14 mouse cellular contexts compared by ENCODE assay signal in genomic region chr7:43488646-43489045, GRCm38 (mm10). TPM values are rescaled to one million over a fixed set of nuclear protein-coding genes. Genes with fewer than 3 reads are reported as not detected.
A peak's percentile ranks its signal among the peaks of the same experiment; 100 is the strongest.
DNase-seq lines count a peak whose midpoint lies in the region; ATAC-seq and TF ChIP-seq lines count a peak whose summit lies in the region.
"Had no signal": no experiment of that assay in that cellular context is flagged by ENCODE, and none has a peak within 500 bp of the region (broad histone marks: within the 10 kb centered on the region; RNA-seq: fewer than 3 reads in every experiment).

No protein-coding gene starts in this region.

- H3K36me3 ChIP-seq in forebrain, embryonic 13.5 days (ENCODE audit: poor library complexity, severe bottlenecking): no peaks in the 10 kb centered on the region
- no peaks in the 10 kb centered on the region for H3K36me3 ChIP-seq in limb, embryonic 10.5 days
- H3K36me3 ChIP-seq: heart, embryonic 12.5 days had no signal

- no peak for TF ChIP-seq CTCF in olfactory bulb, adult 2 months (IDR thresholded peaks at IDR 0.05; ENCODE audit: insufficient read depth, low read depth, low read length)

- H3K27me3 ChIP-seq in forebrain, embryonic 13.5 days: no peaks in the 10 kb centered on the region; the same call in 1 of the 2 replicates
- H3K27me3 ChIP-seq in limb, embryonic 10.5 days (ENCODE audit: low read depth, poor library complexity, severe bottlenecking): peaks cover 55% of the 10 kb centered on the region

- peak overlapping the region; percentile 92 for H3K9ac ChIP-seq in forebrain, embryonic 13.5 days
- H3K9ac ChIP-seq: heart, embryonic 12.5 days; liver, postnatal 0 days had no signal

- H3K4me2 ChIP-seq in forebrain, embryonic 13.5 days: peak overlapping the region; percentile 68
- H3K4me2 ChIP-seq: heart, embryonic 12.5 days had no signal

- 53% methylated on average over 5 of the region's 5 CpGs for WGBS in forebrain, embryonic 13.5 days
- WGBS in limb, embryonic 10.5 days: 59% methylated on average over 5 of the region's 5 CpGs
- 14% methylated on average over 5 of the region's 5 CpGs for WGBS in olfactory bulb, adult 2 months

- no peak for TF ChIP-seq POLR2A in olfactory bulb, adult 2 months (IDR thresholded peaks at IDR 0.05; ENCODE audit: insufficient read depth, low read depth, low read length)

- H3K27ac ChIP-seq in forebrain, embryonic 13.5 days: peak overlapping the region; percentile 25; the same call in 1 of the 2 replicates
- no peak overlapping the region for H3K27ac ChIP-seq in limb, embryonic 10.5 days
- H3K27ac ChIP-seq in olfactory bulb, adult 2 months (ENCODE audit: insufficient read depth, low read depth, low read length): peak overlapping the region; percentile 91

- H3K9me3 ChIP-seq in forebrain, embryonic 13.5 days (replicated peaks): no peaks in the 10 kb centered on the region
- no peaks in the 10 kb centered on the region for H3K9me3 ChIP-seq in limb, embryonic 10.5 days (replicated peaks)
- H3K9me3 ChIP-seq: heart, embryonic 12.5 days had no signal

- ATAC-seq in forebrain, embryonic 13.5 days: no peak
- ATAC-seq: CD4-positive, CD25-positive, alpha-beta regulatory T cell, adult 4 months; liver, postnatal 0 days had no signal

- intact Hi-C loops in left cerebral cortex, postnatal 4 days (cut with DNase I): no loop called here

- H3K4me3 ChIP-seq in forebrain, embryonic 13.5 days: peak overlapping the region; percentile 68
- 0 out of 2 replicates have a peak overlapping the region, but pooled peaks have one; percentile 67 for H3K4me3 ChIP-seq in limb, embryonic 10.5 days
- peak overlapping the region; percentile 66 for H3K4me3 ChIP-seq in olfactory bulb, adult 2 months (ENCODE audit: insufficient read depth, low read depth, low read length)
- H3K4me3 ChIP-seq: heart, embryonic 12.5 days had no signal

- DNase-seq in left cerebral cortex, adult 18-20 months (ENCODE audit: low spot score in 2 of 2): peak; percentile 44 to 58
- no peak for DNase-seq in left cerebral cortex, postnatal 4 days
- no peak for DNase-seq in limb, embryonic 10.5 days (ENCODE audit: low spot score)
- DNase-seq in gastrocnemius, adult 18-20 months (ENCODE audit: low spot score): no peak
- DNase-seq in adipocyte (ENCODE audit: low spot score): no peak
- no peak for DNase-seq in layer of hippocampus, postnatal 10 days (ENCODE audit: low spot score in 2 of 2)
- DNase-seq: liver, postnatal 0 days; thymus, adult 18-20 months had no signal

- peaks cover 19% of the 10 kb centered on the region for H3K4me1 ChIP-seq in forebrain, embryonic 13.5 days
- peaks cover 14% of the 10 kb centered on the region for H3K4me1 ChIP-seq in limb, embryonic 10.5 days
- peaks cover 22% of the 10 kb centered on the region for H3K4me1 ChIP-seq in olfactory bulb, adult 2 months (ENCODE audit: control insufficient read depth, insufficient read depth, low read length)

RNA-seq across cellular contexts. Expression of gene Iglon5, which starts 1.2 kb away (rescaled TPM):
- total RNA-seq in left cerebral cortex, adult 18-20 months (2021): 10 to 100 TPM; 20.6 to 24.9 TPM
- 10 to 100 TPM; 57.1 to 59.1 TPM for total RNA-seq in left cerebral cortex, postnatal 4 days (2021)
- 3.7 and 4.9 TPM in 2 replicates for polyA plus RNA-seq in forebrain, embryonic 13.5 days (2015; fragmentation: Nextera tagmentation; extraction: Ambion mirVana)
- polyA plus RNA-seq in limb, embryonic 10.5 days (2016; fragmentation: Nextera tagmentation; extraction: Ambion mirVana): 0.21 and 0.46 TPM in 2 replicates
- polyA plus RNA-seq in olfactory bulb, adult 2 months (2012; ENCODE audit: insufficient read depth, insufficient read length, low replicate concordance, missing spikeins): not detected in 2 replicates
- under 1 TPM; 0.19 to 0.39 TPM for total RNA-seq in gastrocnemius, adult 18-20 months (2021)
- 10 to 100 TPM; 51.1 to 51.6 TPM for total RNA-seq in layer of hippocampus, postnatal 10 days (2021)
- polyA plus RNA-seq: liver, postnatal 0 days had no signal

RNA-seq across cellular contexts. Expression of gene 4931406B18Rik, which starts 17.1 kb away (rescaled TPM):
- total RNA-seq in left cerebral cortex, adult 18-20 months (2021): not detected
- total RNA-seq in left cerebral cortex, postnatal 4 days (2021): not detected
- not detected in 2 replicates for polyA plus RNA-seq in forebrain, embryonic 13.5 days (2015; fragmentation: Nextera tagmentation; extraction: Ambion mirVana)
- polyA plus RNA-seq in limb, embryonic 10.5 days (2016; fragmentation: Nextera tagmentation; extraction: Ambion mirVana): not detected in 2 replicates
- not detected in 2 replicates for polyA plus RNA-seq in olfactory bulb, adult 2 months (2012; ENCODE audit: insufficient read depth, insufficient read length, low replicate concordance, missing spikeins)
- total RNA-seq in gastrocnemius, adult 18-20 months (2021): not detected
- total RNA-seq in layer of hippocampus, postnatal 10 days (2021): not detected
- polyA plus RNA-seq: CD4-positive, CD25-positive, alpha-beta regulatory T cell, adult 4 months; embryonic facial prominence, embryonic 11.5 days; heart, embryonic 12.5 days; large intestine, adult 2 months; liver, postnatal 0 days had no signal

RNA-seq across cellular contexts. Expression of gene Vsig10l, which starts 25.7 kb away (rescaled TPM):
- total RNA-seq in left cerebral cortex, adult 18-20 months (2021): 1 to 10 TPM; 1.2 to 2.5 TPM
- total RNA-seq in left cerebral cortex, postnatal 4 days (2021): 1 to 10 TPM; 5.4 to 7.5 TPM
- polyA plus RNA-seq in forebrain, embryonic 13.5 days (2015; fragmentation: Nextera tagmentation; extraction: Ambion mirVana): 4.2 and 4.9 TPM in 2 replicates
- polyA plus RNA-seq in limb, embryonic 10.5 days (2016; fragmentation: Nextera tagmentation; extraction: Ambion mirVana): 1.2 and 1.3 TPM in 2 replicates
- not detected in 2 replicates for polyA plus RNA-seq in olfactory bulb, adult 2 months (2012; ENCODE audit: insufficient read depth, insufficient read length, low replicate concordance, missing spikeins)
- under 1 TPM; 0.85 to 0.87 TPM for total RNA-seq in gastrocnemius, adult 18-20 months (2021)
- 1 to 10 TPM; 3.6 to 5.5 TPM for total RNA-seq in layer of hippocampus, postnatal 10 days (2021)

RNA-seq across cellular contexts. Expression of gene Gm45233, which starts 44.7 kb away (rescaled TPM):
- total RNA-seq in left cerebral cortex, adult 18-20 months (2021): under 1 TPM in 1 of 2 experiments, not detected in 1; 0.81 TPM
- total RNA-seq in left cerebral cortex, postnatal 4 days (2021): 1 to 10 TPM in 1 of 2 experiments, not detected in 1; 2.1 TPM
- 0.26 and 0.47 TPM in 2 replicates for polyA plus RNA-seq in forebrain, embryonic 13.5 days (2015; fragmentation: Nextera tagmentation; extraction: Ambion mirVana)
- 0.78 TPM in 1 of 2 replicates, not detected in the other for polyA plus RNA-seq in limb, embryonic 10.5 days (2016; fragmentation: Nextera tagmentation; extraction: Ambion mirVana)
- polyA plus RNA-seq in olfactory bulb, adult 2 months (2012; ENCODE audit: insufficient read depth, insufficient read length, low replicate concordance, missing spikeins): not detected in 2 replicates
- under 1 TPM; 0.28 to 0.84 TPM for total RNA-seq in gastrocnemius, adult 18-20 months (2021)
- 1 to 10 TPM; 2.0 to 2.1 TPM for total RNA-seq in layer of hippocampus, postnatal 10 days (2021)
- polyA plus RNA-seq: CD4-positive, CD25-positive, alpha-beta regulatory T cell, adult 4 months; embryonic facial prominence, embryonic 11.5 days; heart, embryonic 12.5 days; large intestine, adult 2 months; liver, postnatal 0 days had no signal

RNA-seq across cellular contexts. Expression of gene Etfb, which starts 44.8 kb away (rescaled TPM):
- total RNA-seq in left cerebral cortex, adult 18-20 months (2021): 10 to 100 TPM; 59.0 to 64.5 TPM
- 10 to 100 TPM; 44.7 to 47.5 TPM for total RNA-seq in left cerebral cortex, postnatal 4 days (2021)
- polyA plus RNA-seq in forebrain, embryonic 13.5 days (2015; fragmentation: Nextera tagmentation; extraction: Ambion mirVana): 152 and 167 TPM in 2 replicates
- polyA plus RNA-seq in limb, embryonic 10.5 days (2016; fragmentation: Nextera tagmentation; extraction: Ambion mirVana): 240 and 248 TPM in 2 replicates
- not detected in 2 replicates for polyA plus RNA-seq in olfactory bulb, adult 2 months (2012; ENCODE audit: insufficient read depth, insufficient read length, low replicate concordance, missing spikeins)
- total RNA-seq in gastrocnemius, adult 18-20 months (2021): 100 to 1,000 TPM; 282 to 331 TPM
- total RNA-seq in layer of hippocampus, postnatal 10 days (2021): 10 to 100 TPM; 61.8 to 68.0 TPM

Comparison
In these comparisons a context has a peak if more than half of its experiments do, and no peak if none do; other contexts are left out.
1. DNase-seq: peak in left cerebral cortex, adult 18-20 months (2 of 2); none in left cerebral cortex, postnatal 4 days (single experiment), limb, embryonic 10.5 days (single experiment), gastrocnemius, adult 18-20 months (single experiment), adipocyte (single experiment) and layer of hippocampus, postnatal 10 days (0 of 2).
2. RNA of gene Iglon5, which starts 1.2 kb away (total RNA-seq): 57.1 to 59.1 TPM in left cerebral cortex, postnatal 4 days, 51.1 to 51.6 TPM in layer of hippocampus, postnatal 10 days and 20.6 to 24.9 TPM in left cerebral cortex, adult 18-20 months; 0.19 to 0.39 TPM in gastrocnemius, adult 18-20 months; every median in the first group is over 10 times any median in the second.
3. Peak in every context shown above with its lines, with median percentiles within 50 percentile points of each other: H3K4me3 ChIP-seq.